Mouse (Mus musculus): ENCODE results near the gene Vps13d. TPM values are rescaled to one million over a fixed set of nuclear protein-coding genes. Genes with fewer than 3 reads are reported as not detected.
A peak's percentile ranks its signal among the peaks of the same experiment; 100 is the strongest.

Vps13d gene
- polyA plus RNA-seq, 1 experiment from 2014 or later = 6.6 TPM

DNA sequence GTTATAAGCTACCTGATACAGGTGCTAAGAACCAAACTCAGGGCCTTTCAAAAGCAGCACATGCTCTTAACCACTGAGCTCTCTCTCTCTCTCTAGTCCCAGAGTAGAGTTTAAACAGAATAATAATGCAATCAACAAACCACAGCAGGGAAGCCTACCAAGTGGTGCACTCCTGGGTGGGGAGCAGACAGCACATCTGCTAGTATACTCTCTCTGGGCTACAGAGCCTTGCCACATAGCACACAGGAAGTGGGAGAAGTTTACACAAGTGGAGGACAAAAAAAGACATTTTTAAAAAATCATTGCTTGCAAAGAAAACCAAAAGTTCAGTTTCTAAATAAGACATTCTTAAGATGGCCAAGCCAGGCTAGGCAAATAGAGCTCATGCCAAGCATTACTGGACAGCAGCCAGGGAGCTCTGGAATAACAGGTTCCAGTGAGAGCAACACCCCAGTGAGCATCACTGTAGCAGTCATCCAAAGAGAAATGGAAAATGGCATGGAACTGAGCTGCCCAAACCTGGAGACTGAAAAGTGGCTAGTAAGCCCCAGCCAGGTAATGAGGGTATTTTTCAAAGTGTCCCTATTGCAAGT is 64.8 kb downstream of the Vps13d start:
- ATAC-seq (no peak), DNase-seq (no peak)
- peaks cover 84% of the 10 kb centered on the region for H3K36me3 ChIP-seq (replicated peaks; ENCODE audit: insufficient read depth, low read length)
- TF ChIP-seq CTCF (IDR thresholded peaks at IDR 0.05; ENCODE audit: low read depth) (no peak), EP300 (IDR thresholded peaks at IDR 0.05; ENCODE audit: low read depth) (no peak)
- no peak overlapping the region for H3K4me2 ChIP-seq (ENCODE audit: low read depth, low read length)
- no peak overlapping the region for H3K27ac ChIP-seq (ENCODE audit: low read depth)
- no peaks in the 10 kb centered on the region for H3K27me3 ChIP-seq (ENCODE audit: insufficient read depth, low read length)
- no peaks in the 10 kb centered on the region for H3K4me1 ChIP-seq (ENCODE audit: insufficient read depth)
- no peak overlapping the region for H3K4me3 ChIP-seq (ENCODE audit: low read depth, low read length)
- H3K9me3 ChIP-seq (ENCODE audit: low read length) = no peaks in the 10 kb centered on the region
- H3K9ac ChIP-seq (replicated peaks) = no peak overlapping the region

DNA sequence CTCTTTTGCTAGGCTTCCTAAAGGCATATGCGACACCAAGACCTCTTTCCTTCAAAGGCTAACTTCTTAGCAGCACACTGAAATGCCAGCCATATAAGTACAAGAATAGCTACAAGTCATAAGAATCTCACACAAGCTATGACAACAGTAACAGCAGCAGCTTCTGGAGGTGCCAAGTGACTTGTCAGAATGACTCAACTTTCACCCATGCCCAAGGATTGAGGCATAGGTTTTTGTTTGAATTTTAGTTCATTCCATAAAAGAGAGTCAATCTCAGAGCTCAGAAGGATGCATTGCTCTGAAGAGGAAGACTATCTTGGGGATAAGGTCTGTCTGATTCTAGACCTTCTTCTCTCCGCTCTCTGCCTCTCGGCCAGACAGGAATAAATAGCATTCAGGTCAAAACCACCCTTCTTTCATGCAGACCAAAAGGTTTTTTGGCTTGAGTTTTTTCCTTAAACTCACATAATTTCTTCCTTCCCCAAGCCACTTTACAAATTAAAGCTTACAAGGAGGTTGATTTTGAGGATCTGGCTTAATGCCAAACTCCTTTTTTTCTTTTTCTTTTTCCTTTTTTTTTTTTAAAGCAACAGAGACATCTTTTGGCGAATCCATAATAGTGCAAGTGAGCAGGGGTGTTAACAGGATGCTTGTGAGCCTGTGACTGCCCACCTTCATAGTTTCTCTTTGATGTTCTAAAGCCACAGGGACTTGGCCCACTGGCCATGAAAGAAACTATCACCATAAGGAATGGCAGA is 69.2 kb downstream of the Vps13d start:
- ATAC-seq = no peak
- no peaks in the 10 kb centered on the region for H3K27me3 ChIP-seq (ENCODE audit: insufficient read depth, low read length)
- no peak overlapping the region for H3K4me2 ChIP-seq (ENCODE audit: low read depth, low read length)
- no peak overlapping the region for H3K27ac ChIP-seq (ENCODE audit: low read depth)
- no peak overlapping the region for H3K4me3 ChIP-seq (ENCODE audit: low read depth, low read length)
- H3K9me3 ChIP-seq (ENCODE audit: low read length) = no peaks in the 10 kb centered on the region
- peaks cover 74% of the 10 kb centered on the region for H3K36me3 ChIP-seq (replicated peaks; ENCODE audit: insufficient read depth, low read length)
- H3K4me1 ChIP-seq (ENCODE audit: insufficient read depth) = no peaks in the 10 kb centered on the region
- no peak for DNase-seq
- H3K9ac ChIP-seq (replicated peaks) = no peak overlapping the region
- TF ChIP-seq CTCF (IDR thresholded peaks at IDR 0.05; ENCODE audit: low read depth) = no peak
- no peak for TF ChIP-seq EP300 (IDR thresholded peaks at IDR 0.05; ENCODE audit: low read depth)
- WGBS (ENCODE audit: insufficient replicate concordance) = 84% methylated on average over 4 of the region's 4 CpGs

DNA sequence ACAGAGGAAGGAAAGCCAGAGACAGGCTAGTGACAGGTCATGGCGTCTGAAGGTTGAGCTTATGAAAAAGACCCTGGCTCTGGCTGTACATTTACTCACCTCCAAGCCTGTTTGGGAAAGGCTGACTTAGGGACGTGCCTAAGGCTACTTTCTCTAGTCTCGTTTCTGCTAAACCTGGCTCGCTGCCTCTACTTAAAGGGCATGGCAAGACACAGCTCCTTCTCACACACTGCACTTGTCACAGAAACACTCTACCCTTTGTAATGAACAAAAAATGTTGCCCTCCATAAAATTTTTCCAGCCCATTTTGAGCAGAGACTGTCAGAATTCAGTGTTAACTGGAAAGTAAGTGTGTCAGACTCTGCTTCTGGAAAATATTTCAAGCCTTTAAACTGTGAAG is 70.4 kb downstream of the Vps13d start:
- Histone ChIP-seq H3K4me1 (ENCODE audit: insufficient read depth) (no peaks in the 10 kb centered on the region), H3K27me3 (ENCODE audit: insufficient read depth, low read length) (no peaks in the 10 kb centered on the region), H3K4me2 (ENCODE audit: low read depth, low read length) (no peak overlapping the region), H3K4me3 (ENCODE audit: low read depth, low read length) (no peak overlapping the region), H3K27ac (ENCODE audit: low read depth) (no peak overlapping the region), H3K36me3 (replicated peaks; ENCODE audit: insufficient read depth, low read length) (peaks cover 76% of the 10 kb centered on the region), H3K9ac (replicated peaks) (no peak overlapping the region), H3K9me3 (ENCODE audit: low read length) (no peaks in the 10 kb centered on the region)
- WGBS (ENCODE audit: insufficient replicate concordance) = 91% methylated on average over 4 of the region's 4 CpGs
- DNase-seq (no peak), ATAC-seq (no peak)
- TF ChIP-seq EP300 (IDR thresholded peaks at IDR 0.05; ENCODE audit: low read depth) (no peak), CTCF (IDR thresholded peaks at IDR 0.05; ENCODE audit: low read depth) (no peak)

DNA sequence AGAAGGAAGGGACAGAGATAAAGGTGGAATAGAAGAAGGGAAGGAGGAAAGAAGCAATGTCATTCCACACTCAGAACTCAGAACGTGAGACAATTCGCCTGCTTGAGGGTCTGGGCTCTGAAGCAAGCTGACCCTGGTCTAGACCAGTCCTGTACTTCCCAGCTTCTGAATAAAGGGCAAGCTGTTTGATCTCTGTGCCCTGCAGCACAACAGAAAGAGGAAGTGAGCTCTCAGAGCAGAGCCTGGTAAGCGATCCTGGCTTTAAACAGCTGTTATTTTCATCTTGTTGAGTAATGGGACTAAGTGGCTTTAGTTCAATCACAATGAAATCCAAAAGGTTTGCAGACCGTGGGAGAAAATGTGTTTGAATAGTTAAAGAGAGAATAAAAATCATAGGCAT is 83.2 kb downstream of the Vps13d start:
- Histone ChIP-seq H3K4me2 (ENCODE audit: low read depth, low read length) (no peak overlapping the region), H3K36me3 (replicated peaks; ENCODE audit: insufficient read depth, low read length) (peaks cover 74% of the 10 kb centered on the region), H3K4me1 (ENCODE audit: insufficient read depth) (no peaks in the 10 kb centered on the region), H3K27me3 (ENCODE audit: insufficient read depth, low read length) (no peaks in the 10 kb centered on the region), H3K27ac (ENCODE audit: low read depth) (no peak overlapping the region), H3K4me3 (ENCODE audit: low read depth, low read length) (no peak overlapping the region), H3K9me3 (ENCODE audit: low read length) (no peaks in the 10 kb centered on the region), H3K9ac (replicated peaks) (no peak overlapping the region)
- DNase-seq (no peak), ATAC-seq (peak; percentile 36; the same call in 1 of the 2 replicates)
- TF ChIP-seq CTCF (IDR thresholded peaks at IDR 0.05; ENCODE audit: low read depth) (no peak), EP300 (IDR thresholded peaks at IDR 0.05; ENCODE audit: low read depth) (no peak)
- WGBS (ENCODE audit: insufficient replicate concordance) = 37% methylated on average over 4 of the region's 4 CpGs

DNA sequence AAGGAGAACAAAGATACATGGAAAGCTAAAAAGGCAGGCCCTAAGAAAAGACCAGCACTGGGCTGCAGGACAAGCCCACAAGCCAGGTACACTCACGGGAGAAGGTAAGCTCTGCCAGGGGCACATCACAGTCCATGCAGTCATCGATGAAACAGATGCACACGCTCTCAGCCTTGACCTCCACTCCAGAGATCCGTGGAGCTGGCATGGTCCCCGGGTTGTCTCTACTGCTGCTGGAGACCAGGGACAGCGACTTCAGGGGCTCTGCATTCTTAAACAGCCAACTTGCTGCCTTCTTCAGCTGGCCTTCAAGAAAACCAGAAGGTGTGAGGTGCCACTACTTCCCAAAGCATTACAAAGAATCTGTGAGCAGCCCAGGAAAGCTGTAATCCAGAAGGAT is 84.1 kb downstream of the Vps13d start:
- TF ChIP-seq EP300 (IDR thresholded peaks at IDR 0.05; ENCODE audit: low read depth) (no peak), CTCF (IDR thresholded peaks at IDR 0.05; ENCODE audit: low read depth) (no peak)
- WGBS (ENCODE audit: insufficient replicate concordance) = 90% methylated on average over 6 of the region's 6 CpGs
- no peak for DNase-seq

DNA sequence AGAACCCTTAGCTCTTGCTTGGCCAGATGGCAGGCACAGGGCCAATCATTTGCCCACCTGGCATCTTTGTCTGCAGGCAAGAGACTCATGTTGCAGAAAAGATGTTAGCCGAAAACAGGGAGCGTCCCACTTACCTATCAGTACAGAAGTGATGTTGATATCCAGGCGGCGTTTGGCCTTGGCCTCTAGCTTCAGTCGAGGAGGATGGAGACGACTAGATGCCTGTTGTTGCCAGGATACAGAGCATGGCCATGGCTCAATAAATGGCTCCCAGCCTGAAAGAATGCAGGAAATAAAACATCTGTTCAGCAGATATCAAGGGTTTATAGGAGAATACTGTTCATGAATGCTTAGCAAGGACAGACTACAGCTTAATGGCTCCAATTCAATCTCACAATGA is 88.0 kb downstream of the Vps13d start:
- H3K9ac ChIP-seq (replicated peaks) = no peak overlapping the region
- H3K4me3 ChIP-seq (ENCODE audit: low read depth, low read length) = no peak overlapping the region
- no peak overlapping the region for H3K4me2 ChIP-seq (ENCODE audit: low read depth, low read length)
- H3K36me3 ChIP-seq (replicated peaks; ENCODE audit: insufficient read depth, low read length) = peaks cover 74% of the 10 kb centered on the region
- H3K4me1 ChIP-seq (ENCODE audit: insufficient read depth) = no peaks in the 10 kb centered on the region
- TF ChIP-seq CTCF (IDR thresholded peaks at IDR 0.05; ENCODE audit: low read depth) (no peak), EP300 (IDR thresholded peaks at IDR 0.05; ENCODE audit: low read depth) (no peak)
- no peaks in the 10 kb centered on the region for H3K27me3 ChIP-seq (ENCODE audit: insufficient read depth, low read length)
- DNase-seq (no peak), ATAC-seq (no peak)
- no peaks in the 10 kb centered on the region for H3K9me3 ChIP-seq (ENCODE audit: low read length)
- no peak overlapping the region for H3K27ac ChIP-seq (ENCODE audit: low read depth)
- 78% methylated on average over 6 of the region's 6 CpGs for WGBS (ENCODE audit: insufficient replicate concordance)

More for the DNA sequence above, 84.1 kb downstream of the Vps13d start:
- Histone ChIP-seq H3K27ac (ENCODE audit: low read depth) (no peak overlapping the region), H3K4me2 (ENCODE audit: low read depth, low read length) (no peak overlapping the region), H3K4me1 (ENCODE audit: insufficient read depth) (no peaks in the 10 kb centered on the region), H3K9ac (replicated peaks) (no peak overlapping the region), H3K4me3 (ENCODE audit: low read depth, low read length) (no peak overlapping the region), H3K27me3 (ENCODE audit: insufficient read depth, low read length) (no peaks in the 10 kb centered on the region), H3K36me3 (replicated peaks; ENCODE audit: insufficient read depth, low read length) (peaks cover 74% of the 10 kb centered on the region), H3K9me3 (ENCODE audit: low read length) (no peaks in the 10 kb centered on the region)
- ATAC-seq = no peak
